Mouse (Mus musculus) embryonic fibroblast, embryonic 13.5 days (primary cell): ENCODE results near the gene Cdh13. TPM values are rescaled to one million over a fixed set of nuclear protein-coding genes. Genes with fewer than 3 reads are reported as not detected.
A peak's percentile ranks its signal among the peaks of the same experiment; 100 is the strongest.

Experiments
- H3K27ac ChIP-seq: 2 replicates; pipeline ENCODE4 v1.5.1; 2012; ENCODE audit warnings: low read length, control low read depth, inconsistent platforms; ENCODE audit not compliant: insufficient read depth
- H3K4me1 ChIP-seq: 2 replicates; pipeline ENCODE4 v1.6.1; 2011; ENCODE audit warnings: low read length; ENCODE audit not compliant: control insufficient read depth, insufficient read depth
- H3K4me3 ChIP-seq: 2 replicates; pipeline ENCODE4 v1.5.1; 2011; ENCODE audit warnings: mild to moderate bottlenecking, control low read depth, low read length; ENCODE audit not compliant: insufficient read depth
- CTCF ChIP-seq: IDR thresholded peaks from 2 replicates; pipeline ENCODE4 v1.5.1; 2011; ENCODE audit warnings: mild to moderate bottlenecking, control low read depth, low read length, moderate library complexity, borderline replicate concordance; ENCODE audit not compliant: insufficient read depth
- POLR2A ChIP-seq: IDR thresholded peaks from 2 replicates; pipeline ENCODE4 v1.6.1; 2011; ENCODE audit warnings: low read depth, mild to moderate bottlenecking, control low read depth, low read length, moderate library complexity
- polyA plus RNA-seq: library from polyadenylated mRNA; stranded (reverse); fragments of >200 nt; gene quantifications from 2 replicates; pipeline ENCODE4 v1.2.4, GENCODE M21; 2011; ENCODE audit warnings: low read depth; ENCODE audit not compliant: missing spikeins, insufficient read length

Gene Cdh13
- polyA plus RNA-seq, 1 experiment: 19.8 TPM

DNA sequence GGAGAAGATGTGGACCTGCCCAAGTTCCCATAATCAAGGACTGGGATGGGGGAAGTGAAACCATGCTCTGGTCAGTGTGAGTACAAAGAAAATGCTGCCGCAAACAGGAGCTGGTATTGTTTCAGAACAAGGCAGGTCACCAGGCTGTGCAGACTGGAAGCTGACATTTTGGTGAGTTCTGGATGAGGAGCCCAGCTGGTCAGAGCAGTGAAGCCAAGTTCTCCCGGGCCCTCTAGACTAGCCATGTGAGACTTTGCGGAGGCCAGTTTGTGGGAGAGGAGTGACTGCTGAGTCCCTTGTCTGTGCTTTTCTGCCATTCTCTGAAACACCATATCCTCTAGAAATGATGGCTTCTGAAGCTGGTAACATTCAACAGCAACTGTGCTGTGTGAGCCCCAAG lies 829.3 kb downstream of the Cdh13 start:
- Histone ChIP-seq H3K27ac (no peak overlapping the region), H3K4me1 (no peaks in the 10 kb centered on the region), H3K4me3 (no peak overlapping the region)
- no peak for TF ChIP-seq POLR2A

DNA sequence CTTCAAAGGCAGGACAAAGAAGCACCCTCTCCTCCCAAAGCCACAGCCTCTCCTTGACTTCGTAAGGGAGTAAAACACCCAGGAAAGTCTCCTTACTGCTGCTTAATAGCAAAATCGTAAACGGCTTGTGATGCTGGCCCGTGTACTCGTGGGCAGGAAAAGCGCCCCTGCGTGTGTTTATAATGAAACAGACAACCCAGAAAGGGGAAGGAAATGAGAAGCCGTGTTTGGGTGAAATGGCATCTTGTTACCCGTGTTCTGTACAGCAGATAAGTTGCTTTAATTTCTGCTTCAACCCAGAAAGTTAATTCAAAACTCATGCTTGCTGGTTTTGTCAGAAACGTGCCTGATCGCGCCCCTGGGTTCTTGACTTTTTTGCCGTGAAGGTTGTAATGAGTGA lies 837.7 kb downstream of the Cdh13 start:
- Histone ChIP-seq H3K27ac (no peak overlapping the region), H3K4me1 (no peaks in the 10 kb centered on the region), H3K4me3 (no peak overlapping the region)
- no peak for TF ChIP-seq CTCF
- no peak for TF ChIP-seq POLR2A

GRCm38 (mm10) chr8:119127841-119128240 lies 844.3 kb downstream of the Cdh13 start:
- no peak for TF ChIP-seq CTCF
- no peak for TF ChIP-seq POLR2A
- Histone ChIP-seq H3K4me1 (no peaks in the 10 kb centered on the region), H3K4me3 (no peak overlapping the region), H3K27ac (no peak overlapping the region)

- no peak overlapping the region for H3K27ac ChIP-seq
- H3K4me1 ChIP-seq: no peaks in the 10 kb centered on the region
- TF ChIP-seq POLR2A (no peak), CTCF (no peak)
- no peak overlapping the region for H3K4me3 ChIP-seq
Measured at GRCm38 (mm10) chr8:119128266-119128665, 844.7 kb downstream of the Cdh13 start.

GRCm38 (mm10) chr8:119156454-119156921 lies 873.0 kb downstream of the Cdh13 start:
- no peak overlapping the region for H3K4me3 ChIP-seq
- TF ChIP-seq POLR2A (no peak), CTCF (no peak)
- H3K4me1 ChIP-seq: no peaks in the 10 kb centered on the region
- no peak overlapping the region for H3K27ac ChIP-seq

- Histone ChIP-seq H3K4me3 (no peak overlapping the region), H3K4me1 (no peaks in the 10 kb centered on the region), H3K27ac (no peak overlapping the region)
- no peak for TF ChIP-seq POLR2A
- no peak for TF ChIP-seq CTCF
Measured at GRCm38 (mm10) chr8:119158628-119159027, 875.1 kb downstream of the Cdh13 start.

DNA sequence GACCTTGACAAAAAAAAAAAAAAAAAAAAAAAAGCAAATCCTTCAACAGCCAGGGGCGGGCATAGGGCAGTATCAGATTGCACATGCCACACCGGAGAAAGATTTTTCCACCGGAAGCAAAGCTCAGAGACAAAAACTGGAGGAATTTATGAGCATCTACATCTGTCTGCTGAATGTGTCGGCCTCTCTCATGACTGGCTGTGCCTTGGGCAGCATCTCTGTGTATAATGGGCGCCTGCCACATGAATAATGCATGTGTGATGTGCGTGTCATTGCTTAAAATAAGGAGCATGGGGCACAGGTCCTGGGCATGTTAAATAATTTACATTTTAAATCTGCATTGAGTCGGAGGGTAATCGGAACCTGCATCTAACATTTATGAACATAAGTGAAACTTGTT lies 876.3 kb downstream of the Cdh13 start:
- H3K27ac ChIP-seq: peak overlapping the region; percentile 10; the same call in 1 of the 2 replicates
- H3K4me3 ChIP-seq: no peak overlapping the region
- no peaks in the 10 kb centered on the region for H3K4me1 ChIP-seq
- no peak for TF ChIP-seq CTCF
- no peak for TF ChIP-seq POLR2A

DNA sequence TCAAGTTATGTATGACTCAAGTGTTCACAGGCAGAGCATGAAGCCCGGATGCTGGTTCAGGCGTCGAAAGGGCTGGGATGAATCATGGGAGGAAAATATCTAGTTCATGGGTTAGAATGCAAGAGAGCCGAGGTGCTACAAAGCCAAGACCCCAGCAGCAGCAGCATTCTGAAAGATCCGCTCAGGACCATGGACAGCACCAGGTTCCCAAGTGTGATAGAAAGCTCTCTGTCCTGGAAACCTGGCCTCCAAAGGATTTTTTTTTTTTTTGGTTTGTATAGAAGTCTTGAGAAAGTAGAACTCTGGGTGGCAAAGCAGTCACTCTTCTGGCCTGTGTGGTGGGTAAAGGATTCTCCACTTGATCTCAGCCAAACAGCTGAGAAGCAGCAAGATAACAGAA lies 880.5 kb downstream of the Cdh13 start:
- H3K4me3 ChIP-seq: no peak overlapping the region
- no peak overlapping the region for H3K27ac ChIP-seq
- no peaks in the 10 kb centered on the region for H3K4me1 ChIP-seq
- TF ChIP-seq POLR2A (no peak), CTCF (no peak)

- TF ChIP-seq CTCF (no peak), POLR2A (no peak)
- no peaks in the 10 kb centered on the region for H3K4me1 ChIP-seq
- no peak overlapping the region for H3K27ac ChIP-seq
- no peak overlapping the region for H3K4me3 ChIP-seq
Measured at GRCm38 (mm10) chr8:119177226-119177935, 893.8 kb downstream of the Cdh13 start.

DNA sequence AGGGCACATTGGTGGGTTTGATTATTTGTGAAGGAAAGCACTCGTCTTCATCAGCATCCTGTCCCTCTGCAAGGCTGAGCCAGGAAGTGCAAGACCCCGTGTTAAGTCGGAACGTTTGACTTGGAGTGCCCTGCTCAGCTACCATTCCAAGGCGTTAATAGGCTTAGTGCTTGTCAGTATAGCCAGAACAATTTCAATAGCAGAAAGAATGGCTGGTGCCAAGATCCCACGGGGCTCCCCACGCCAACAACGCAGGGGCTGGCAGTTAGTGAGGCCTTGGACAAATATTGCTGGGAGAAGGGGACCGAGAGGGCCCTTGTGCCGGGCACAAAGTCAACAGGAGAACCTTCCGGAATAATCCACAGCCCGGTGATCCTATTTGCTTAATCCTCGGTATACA lies 897.1 kb downstream of the Cdh13 start:
- no peak overlapping the region for H3K4me3 ChIP-seq
- TF ChIP-seq CTCF: no peak
- no peak for TF ChIP-seq POLR2A

More for the DNA sequence above, 897.1 kb downstream of the Cdh13 start:
- Histone ChIP-seq H3K27ac (no peak overlapping the region), H3K4me1 (no peaks in the 10 kb centered on the region)
